Mouse (Mus musculus): ENCODE measurements around the gene Tiam2. TPM values are rescaled to one million over a fixed set of nuclear protein-coding genes. Genes with fewer than 3 reads are reported as not detected.

Tiam2 gene
- polyA plus RNA-seq, 1 experiment from 2014 or later = 3.1 TPM

- WGBS = 94% methylated on average over 8 of the region's 8 CpGs
- no peak overlapping the region for H3K4me3 ChIP-seq (ENCODE audit: low read length)
- ATAC-seq = no peak
Observed at GRCm38 (mm10) chr17:3515851-3516250, 189.5 kb downstream of the Tiam2 start.

GRCm38 (mm10) chr17:3516406-3516805 lies 190.0 kb downstream of the Tiam2 start:
- H3K9me3 ChIP-seq (ENCODE audit: control insufficient read depth, low read length) = no peaks in the 10 kb centered on the region
- WGBS = 79% methylated on average over 9 of the region's 9 CpGs
- H3K4me1 ChIP-seq (ENCODE audit: control insufficient read depth, insufficient read depth, low read length) = no peaks in the 10 kb centered on the region
- no peaks in the 10 kb centered on the region; the same call in 1 of the 2 replicates for H3K36me3 ChIP-seq (ENCODE audit: control insufficient read depth, insufficient read depth, low read length)
- H3K4me3 ChIP-seq (ENCODE audit: low read length) = no peak overlapping the region
- ATAC-seq = no peak
- no peak overlapping the region for H3K4me2 ChIP-seq (ENCODE audit: low read depth, low read length)
- no peak overlapping the region for H3K9ac ChIP-seq (ENCODE audit: low read depth, low read length)
- no peak overlapping the region for H3K27ac ChIP-seq (ENCODE audit: low read length)
- no peaks in the 10 kb centered on the region for H3K27me3 ChIP-seq (replicated peaks; ENCODE audit: control insufficient read depth, insufficient read depth, low read length)

More at GRCm38 (mm10) chr17:3515851-3516250, 189.5 kb downstream of the Tiam2 start:
- no peaks in the 10 kb centered on the region for H3K4me1 ChIP-seq (ENCODE audit: control insufficient read depth, insufficient read depth, low read length)
- no peak overlapping the region for H3K4me2 ChIP-seq (ENCODE audit: low read depth, low read length)
- H3K27me3 ChIP-seq (replicated peaks; ENCODE audit: control insufficient read depth, insufficient read depth, low read length) = no peaks in the 10 kb centered on the region
- no peaks in the 10 kb centered on the region; the same call in 1 of the 2 replicates for H3K36me3 ChIP-seq (ENCODE audit: control insufficient read depth, insufficient read depth, low read length)
- no peak overlapping the region for H3K9ac ChIP-seq (ENCODE audit: low read depth, low read length)
- H3K27ac ChIP-seq (ENCODE audit: low read length) = no peak overlapping the region
- H3K9me3 ChIP-seq (ENCODE audit: control insufficient read depth, low read length) = no peaks in the 10 kb centered on the region

- 81% methylated on average over 5 of the region's 5 CpGs for WGBS
Observed at GRCm38 (mm10) chr17:3520344-3520743, 194.0 kb downstream of the Tiam2 start.

DNA sequence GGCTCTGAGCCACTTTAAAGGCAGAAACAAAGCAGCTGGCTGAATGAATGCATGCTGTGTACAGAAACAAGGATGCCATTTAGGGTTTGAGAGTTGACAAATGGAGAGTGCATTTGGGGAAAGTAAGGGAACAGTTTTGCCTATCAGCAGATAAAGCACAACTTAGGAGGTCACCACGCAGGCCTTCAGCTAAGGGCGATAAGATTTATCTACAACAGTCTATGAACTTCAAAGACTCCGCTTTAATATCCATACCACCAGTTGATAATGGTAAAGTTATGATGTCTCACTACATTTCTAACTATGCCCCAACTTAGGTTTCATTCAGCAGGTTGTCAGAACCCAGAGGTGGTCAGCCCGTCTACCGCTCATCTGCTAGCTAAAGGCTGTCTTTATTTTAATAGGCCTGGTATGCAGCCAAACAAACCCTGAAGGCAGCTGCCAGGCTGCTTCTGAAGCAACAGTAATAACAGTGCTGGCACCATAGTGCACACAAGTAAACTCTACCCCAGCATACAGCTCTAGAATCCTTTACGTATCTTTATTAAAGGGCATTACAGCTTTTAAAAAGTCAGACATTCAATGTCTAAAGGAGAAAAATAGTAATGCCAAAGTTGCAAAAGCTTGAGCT lies 201.6 kb downstream of the Tiam2 start:
- Histone ChIP-seq H3K4me1 (ENCODE audit: control insufficient read depth, insufficient read depth, low read length) (no peaks in the 10 kb centered on the region), H3K36me3 (ENCODE audit: control insufficient read depth, insufficient read depth, low read length) (no peaks in the 10 kb centered on the region), H3K9ac (ENCODE audit: low read depth, low read length) (no peak overlapping the region), H3K27ac (ENCODE audit: low read length) (no peak overlapping the region), H3K4me3 (ENCODE audit: low read length) (no peak overlapping the region), H3K27me3 (replicated peaks; ENCODE audit: control insufficient read depth, insufficient read depth, low read length) (no peaks in the 10 kb centered on the region), H3K9me3 (ENCODE audit: control insufficient read depth, low read length) (no peaks in the 10 kb centered on the region), H3K4me2 (ENCODE audit: low read depth, low read length) (no peak overlapping the region)
- no peak for ATAC-seq
- WGBS = 78% methylated on average over 6 of the region's 6 CpGs

More at GRCm38 (mm10) chr17:3520344-3520743, 194.0 kb downstream of the Tiam2 start:
- H3K27ac ChIP-seq (ENCODE audit: low read length) = no peak overlapping the region
- no peak overlapping the region for H3K4me3 ChIP-seq (ENCODE audit: low read length)
- no peaks in the 10 kb centered on the region for H3K9me3 ChIP-seq (ENCODE audit: control insufficient read depth, low read length)
- H3K4me1 ChIP-seq (ENCODE audit: control insufficient read depth, insufficient read depth, low read length) = no peaks in the 10 kb centered on the region
- peak; percentile 87 for ATAC-seq
- H3K9ac ChIP-seq (ENCODE audit: low read depth, low read length) = no peak overlapping the region
- H3K4me2 ChIP-seq (ENCODE audit: low read depth, low read length) = no peak overlapping the region
- no peaks in the 10 kb centered on the region; the same call in 1 of the 2 replicates for H3K36me3 ChIP-seq (ENCODE audit: control insufficient read depth, insufficient read depth, low read length)
- H3K27me3 ChIP-seq (replicated peaks; ENCODE audit: control insufficient read depth, insufficient read depth, low read length) = no peaks in the 10 kb centered on the region

DNA sequence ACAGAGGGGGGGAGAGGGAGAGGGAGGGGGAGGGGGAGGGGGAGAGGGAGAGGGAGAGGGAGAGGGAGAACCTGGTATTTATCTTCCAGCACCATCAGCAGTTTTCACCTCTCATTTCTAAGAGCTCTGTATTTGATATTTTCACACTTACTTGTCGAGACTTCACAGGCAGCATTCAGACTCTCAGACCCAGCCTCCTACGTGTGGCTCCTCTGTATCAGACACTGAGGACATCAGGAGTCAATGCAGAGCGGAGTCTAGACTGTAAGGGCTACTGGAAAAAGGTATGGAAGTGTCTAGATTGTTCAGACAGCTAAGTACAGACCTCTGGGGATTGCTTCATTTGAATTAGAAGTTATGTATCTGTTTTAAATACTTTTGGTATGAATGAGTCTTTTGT lies 203.2 kb downstream of the Tiam2 start:
- Histone ChIP-seq H3K9me3 (ENCODE audit: control insufficient read depth, low read length) (no peaks in the 10 kb centered on the region), H3K4me3 (ENCODE audit: low read length) (no peak overlapping the region), H3K4me1 (ENCODE audit: control insufficient read depth, insufficient read depth, low read length) (no peaks in the 10 kb centered on the region), H3K9ac (ENCODE audit: low read depth, low read length) (no peak overlapping the region), H3K4me2 (ENCODE audit: low read depth, low read length) (no peak overlapping the region), H3K36me3 (ENCODE audit: control insufficient read depth, insufficient read depth, low read length) (no peaks in the 10 kb centered on the region), H3K27ac (ENCODE audit: low read length) (no peak overlapping the region), H3K27me3 (replicated peaks; ENCODE audit: control insufficient read depth, insufficient read depth, low read length) (no peaks in the 10 kb centered on the region)
- WGBS = 60% methylated on average over 3 of the region's 3 CpGs
- no peak for ATAC-seq

DNA sequence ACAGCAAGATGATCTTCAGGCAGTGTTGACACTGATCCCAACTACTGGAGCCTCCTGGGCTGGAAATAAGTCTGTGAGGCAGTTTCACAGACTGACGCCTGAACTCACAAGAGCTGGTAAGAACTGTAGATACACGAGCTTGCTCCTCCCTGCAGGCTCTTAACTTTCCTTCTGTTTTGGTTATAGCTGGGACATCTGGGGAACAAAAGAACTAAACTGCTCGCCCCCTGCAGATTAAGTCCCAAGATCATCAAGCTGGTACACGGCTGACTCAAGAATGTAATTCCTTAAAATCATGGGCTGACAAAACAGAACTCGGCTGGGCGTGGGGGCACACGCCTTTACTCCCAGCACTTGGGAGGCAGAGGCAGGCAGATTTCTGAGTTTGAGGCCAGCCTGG lies 204.2 kb downstream of the Tiam2 start:
- Histone ChIP-seq H3K27ac (ENCODE audit: low read length) (no peak overlapping the region), H3K4me1 (ENCODE audit: control insufficient read depth, insufficient read depth, low read length) (no peaks in the 10 kb centered on the region), H3K4me3 (ENCODE audit: low read length) (no peak overlapping the region), H3K36me3 (ENCODE audit: control insufficient read depth, insufficient read depth, low read length) (no peaks in the 10 kb centered on the region), H3K27me3 (replicated peaks; ENCODE audit: control insufficient read depth, insufficient read depth, low read length) (no peaks in the 10 kb centered on the region), H3K9ac (ENCODE audit: low read depth, low read length) (no peak overlapping the region), H3K9me3 (ENCODE audit: control insufficient read depth, low read length) (no peaks in the 10 kb centered on the region), H3K4me2 (ENCODE audit: low read depth, low read length) (no peak overlapping the region)
- 80% methylated on average over 7 of the region's 7 CpGs for WGBS
- ATAC-seq = no peak

DNA sequence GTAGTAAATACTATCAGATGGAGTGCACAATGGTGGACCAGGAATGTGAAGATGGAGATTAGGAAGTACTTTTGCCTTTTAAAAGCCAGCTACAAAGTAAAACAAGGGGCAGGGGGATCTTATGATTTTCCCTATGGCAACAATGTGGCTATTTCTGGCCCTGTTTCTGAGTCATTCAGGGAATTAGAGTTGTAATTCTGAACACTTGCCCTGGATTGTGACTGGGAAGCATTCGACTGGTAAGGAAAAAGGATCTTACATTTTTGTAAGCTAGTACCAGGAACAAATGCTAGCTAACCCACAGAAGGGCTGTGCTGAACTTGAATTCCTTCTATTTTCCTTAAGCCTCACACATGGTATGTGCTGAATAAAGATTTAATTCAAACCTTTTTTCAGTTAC lies 205.3 kb downstream of the Tiam2 start:
- no peak for ATAC-seq
- no peaks in the 10 kb centered on the region for H3K36me3 ChIP-seq (ENCODE audit: control insufficient read depth, insufficient read depth, low read length)
- no peak overlapping the region for H3K9ac ChIP-seq (ENCODE audit: low read depth, low read length)
- WGBS = 71% methylated on average over 1 of the region's 1 CpGs
- H3K4me1 ChIP-seq (ENCODE audit: control insufficient read depth, insufficient read depth, low read length) = no peaks in the 10 kb centered on the region
- no peak overlapping the region for H3K4me3 ChIP-seq (ENCODE audit: low read length)
- no peak overlapping the region for H3K27ac ChIP-seq (ENCODE audit: low read length)
- H3K4me2 ChIP-seq (ENCODE audit: low read depth, low read length) = no peak overlapping the region
- no peaks in the 10 kb centered on the region for H3K9me3 ChIP-seq (ENCODE audit: control insufficient read depth, low read length)
- no peaks in the 10 kb centered on the region for H3K27me3 ChIP-seq (replicated peaks; ENCODE audit: control insufficient read depth, insufficient read depth, low read length)

DNA sequence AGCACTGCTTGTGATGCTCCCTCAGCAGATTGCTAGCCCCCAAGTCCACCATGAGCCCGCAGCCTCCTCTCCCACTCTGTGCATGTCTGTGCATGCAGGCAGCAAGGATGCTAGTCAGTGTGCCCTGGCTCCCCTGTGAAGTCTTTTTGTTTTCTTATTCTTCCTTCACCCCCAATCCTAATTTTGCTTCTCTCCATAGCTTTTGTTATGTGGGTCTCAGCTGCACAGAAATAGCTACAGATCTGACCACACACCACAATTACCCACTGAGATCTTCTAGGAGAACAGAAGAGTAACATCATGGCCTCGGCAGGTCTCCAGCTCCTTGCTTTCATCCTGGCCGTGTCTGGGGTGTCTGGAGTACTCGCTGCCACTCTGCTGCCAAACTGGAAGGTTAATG lies 205.9 kb downstream of the Tiam2 start, which contains the start of gene Cldn20:
TSS of gene Cldn20 (plus strand) at position 301 of the 400 bp plus-strand sequence.
- H3K9ac ChIP-seq (ENCODE audit: low read depth, low read length) = no peak within 1 kb of the TSS
- H3K4me3 ChIP-seq (ENCODE audit: low read length) = no peak within 1 kb of the TSS
- no peaks in the 10 kb centered on the region for H3K4me1 ChIP-seq (ENCODE audit: control insufficient read depth, insufficient read depth, low read length)
- H3K9me3 ChIP-seq (ENCODE audit: control insufficient read depth, low read length) = no peaks in the 10 kb centered on the region
- 91% methylated on average over 4 of the region's 4 CpGs for WGBS
- no peaks in the 10 kb centered on the region for H3K27me3 ChIP-seq (replicated peaks; ENCODE audit: control insufficient read depth, insufficient read depth, low read length)
- no peak for ATAC-seq
- no peak within 1 kb of the TSS for H3K27ac ChIP-seq (ENCODE audit: low read length)
- no peak within 1 kb of the TSS for H3K4me2 ChIP-seq (ENCODE audit: low read depth, low read length)
- no peaks in the 10 kb centered on the region for H3K36me3 ChIP-seq (ENCODE audit: control insufficient read depth, insufficient read depth, low read length)

DNA sequence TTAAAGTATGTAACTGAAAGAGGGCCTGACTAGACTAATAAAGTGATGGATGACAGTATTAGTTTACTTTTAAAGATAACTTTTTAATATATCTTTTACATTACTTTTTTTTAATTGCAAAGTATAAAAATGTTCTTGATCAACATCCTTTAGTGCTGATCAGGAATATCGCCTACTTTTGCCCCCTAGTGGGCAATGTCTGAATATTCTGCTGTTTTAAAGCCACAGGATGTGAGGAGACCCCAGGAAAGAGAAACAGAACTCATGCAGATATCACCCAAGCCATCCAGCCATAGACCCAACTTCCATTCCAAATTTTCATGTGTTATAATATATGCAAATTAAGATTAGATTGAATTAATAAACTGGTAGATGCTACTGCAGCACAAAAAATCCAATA lies 207.1 kb downstream of the Tiam2 start:
- H3K27me3 ChIP-seq (replicated peaks; ENCODE audit: control insufficient read depth, insufficient read depth, low read length) = no peaks in the 10 kb centered on the region

DNA sequence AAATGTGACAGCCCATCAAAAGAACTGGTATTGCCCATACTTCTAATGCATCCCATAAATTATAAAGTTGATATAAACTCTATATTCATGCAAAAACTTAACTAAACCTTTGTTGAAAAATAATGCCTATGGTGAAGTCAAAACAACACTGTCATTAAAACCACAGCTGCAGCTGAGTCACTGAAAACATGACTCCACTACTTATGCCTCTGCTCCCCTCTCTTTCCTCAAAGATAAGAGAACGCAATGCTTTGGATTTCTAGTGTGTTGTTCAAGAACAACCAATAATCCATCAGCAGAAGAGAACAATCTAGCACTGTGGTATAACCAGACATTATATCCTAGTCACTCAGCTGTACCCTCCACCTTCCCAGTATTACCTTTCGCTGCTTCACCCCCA lies 213.9 kb downstream of the Tiam2 start:
- 93% methylated on average over 2 of the region's 2 CpGs for WGBS
- H3K4me3 ChIP-seq (ENCODE audit: low read length) = no peak overlapping the region

More for the DNA sequence above, 207.1 kb downstream of the Tiam2 start:
- no peak for ATAC-seq
- Histone ChIP-seq H3K9me3 (ENCODE audit: control insufficient read depth, low read length) (no peaks in the 10 kb centered on the region), H3K4me1 (ENCODE audit: control insufficient read depth, insufficient read depth, low read length) (no peaks in the 10 kb centered on the region), H3K36me3 (ENCODE audit: control insufficient read depth, insufficient read depth, low read length) (no peaks in the 10 kb centered on the region), H3K9ac (ENCODE audit: low read depth, low read length) (no peak overlapping the region), H3K4me2 (ENCODE audit: low read depth, low read length) (no peak overlapping the region), H3K4me3 (ENCODE audit: low read length) (no peak overlapping the region), H3K27ac (ENCODE audit: low read length) (no peak overlapping the region)
- WGBS = 23% methylated on average over 1 of the region's 1 CpGs

More for the DNA sequence above, 213.9 kb downstream of the Tiam2 start:
- Histone ChIP-seq H3K4me2 (ENCODE audit: low read depth, low read length) (no peak overlapping the region), H3K9ac (ENCODE audit: low read depth, low read length) (no peak overlapping the region), H3K27ac (ENCODE audit: low read length) (no peak overlapping the region), H3K27me3 (replicated peaks; ENCODE audit: control insufficient read depth, insufficient read depth, low read length) (no peaks in the 10 kb centered on the region), H3K4me1 (ENCODE audit: control insufficient read depth, insufficient read depth, low read length) (no peaks in the 10 kb centered on the region), H3K36me3 (ENCODE audit: control insufficient read depth, insufficient read depth, low read length) (no peaks in the 10 kb centered on the region), H3K9me3 (ENCODE audit: control insufficient read depth, low read length) (no peaks in the 10 kb centered on the region)
- no peak for ATAC-seq
